Mouse (Mus musculus): ENCODE data around the gene 9330161L09Rik. TPM values are rescaled to one million over a fixed set of nuclear protein-coding genes. Genes with fewer than 3 reads are reported as not detected.

9330161L09Rik gene
- polyA plus RNA-seq, 1 experiment from 2014 or later = 0.56 TPM

- 84% methylated on average over 3 of the region's 3 CpGs for WGBS
- no peaks in the 10 kb centered on the region for H3K36me3 ChIP-seq
- H3K27ac ChIP-seq = no peak overlapping the region
- no peaks in the 10 kb centered on the region for H3K27me3 ChIP-seq
- no peak for ATAC-seq (ENCODE audit: insufficient number of reproducible peaks, insufficient read depth, low FRiP score, low TSS enrichment, low read depth)
- no peak overlapping the region for H3K9ac ChIP-seq (replicated peaks)
- H3K4me1 ChIP-seq (replicated peaks) = 0 out of 2 replicates have a peak, but pooled peaks cover 3% of the 10 kb centered on the region
- no peaks in the 10 kb centered on the region for H3K9me3 ChIP-seq
- no peak overlapping the region for H3K4me3 ChIP-seq (replicated peaks)
- H3K4me2 ChIP-seq = no peak overlapping the region
Observed at GRCm38 (mm10) chr12:103362336-103362735, 45.3 kb downstream of the 9330161L09Rik start.

GRCm38 (mm10) chr12:103361539-103362307 is 45.9 kb downstream of the 9330161L09Rik start:
- no peak overlapping the region for H3K9ac ChIP-seq (replicated peaks)
- no peak overlapping the region for H3K4me3 ChIP-seq (replicated peaks)
- H3K27ac ChIP-seq = no peak overlapping the region
- 0 out of 2 replicates have a peak, but pooled peaks cover 3% of the 10 kb centered on the region for H3K4me1 ChIP-seq (replicated peaks)
- H3K9me3 ChIP-seq = no peaks in the 10 kb centered on the region
- no peaks in the 10 kb centered on the region for H3K27me3 ChIP-seq
- H3K4me2 ChIP-seq = no peak overlapping the region
- ATAC-seq (ENCODE audit: insufficient number of reproducible peaks, insufficient read depth, low FRiP score, low TSS enrichment, low read depth) = no peak
- WGBS = 87% methylated on average over 17 of the region's 17 CpGs
- no peaks in the 10 kb centered on the region for H3K36me3 ChIP-seq

GRCm38 (mm10) chr12:103360812-103361211 is 46.8 kb downstream of the 9330161L09Rik start:
- Histone ChIP-seq H3K27ac (no peak overlapping the region), H3K9me3 (no peaks in the 10 kb centered on the region), H3K4me1 (replicated peaks) (0 out of 2 replicates have a peak, but pooled peaks cover 3% of the 10 kb centered on the region), H3K36me3 (no peaks in the 10 kb centered on the region), H3K27me3 (no peaks in the 10 kb centered on the region), H3K4me2 (no peak overlapping the region), H3K9ac (replicated peaks) (no peak overlapping the region), H3K4me3 (replicated peaks) (no peak overlapping the region)
- WGBS = 76% methylated on average over 8 of the region's 8 CpGs
- no peak for ATAC-seq (ENCODE audit: insufficient number of reproducible peaks, insufficient read depth, low FRiP score, low TSS enrichment, low read depth)

GRCm38 (mm10) chr12:103358951-103359801 is 48.4 kb downstream of the 9330161L09Rik start:
- no peak overlapping the region for H3K4me3 ChIP-seq (replicated peaks)
- H3K27ac ChIP-seq = no peak overlapping the region
- no peaks in the 10 kb centered on the region for H3K9me3 ChIP-seq
- H3K4me1 ChIP-seq (replicated peaks) = 0 out of 2 replicates have a peak, but pooled peaks cover 3% of the 10 kb centered on the region
- 47% methylated on average over 4 of the region's 4 CpGs for WGBS
- ATAC-seq (ENCODE audit: insufficient number of reproducible peaks, insufficient read depth, low FRiP score, low TSS enrichment, low read depth) = peak; percentile 65
- 0 out of 2 replicates have a peak overlapping the region, but pooled peaks have one; percentile 8 for H3K9ac ChIP-seq (replicated peaks)
- H3K36me3 ChIP-seq = no peaks in the 10 kb centered on the region
- H3K27me3 ChIP-seq = no peaks in the 10 kb centered on the region
- no peak overlapping the region for H3K4me2 ChIP-seq

- Histone ChIP-seq H3K9ac (replicated peaks) (no peak overlapping the region), H3K9me3 (no peaks in the 10 kb centered on the region), H3K36me3 (no peaks in the 10 kb centered on the region), H3K4me3 (replicated peaks) (no peak overlapping the region), H3K4me2 (no peak overlapping the region), H3K27ac (no peak overlapping the region), H3K4me1 (replicated peaks) (peaks cover 6% of the 10 kb centered on the region; the same call in 1 of the 2 replicates), H3K27me3 (no peaks in the 10 kb centered on the region)
- 88% methylated on average over 8 of the region's 8 CpGs for WGBS
- ATAC-seq (ENCODE audit: insufficient number of reproducible peaks, insufficient read depth, low FRiP score, low TSS enrichment, low read depth) = no peak
Observed at GRCm38 (mm10) chr12:103358216-103358615, 49.4 kb downstream of the 9330161L09Rik start.

Other genes starting within 250 kb of the 9330161L09Rik start
- not detected in 2 replicates for gene Prima1, start 165.7 kb downstream of the 9330161L09Rik start, polyA plus RNA-seq (2016; fragmentation: Nextera tagmentation; extraction: Ambion mirVana)
- gene Fam181a, start 96.8 kb downstream of the 9330161L09Rik start, polyA plus RNA-seq (2016; fragmentation: Nextera tagmentation; extraction: Ambion mirVana) = 0.23 TPM in 1 of 2 replicates, not detected in the other
- gene Asb2, start 51.8 kb downstream of the 9330161L09Rik start, polyA plus RNA-seq (2016; fragmentation: Nextera tagmentation; extraction: Ambion mirVana) = 2.8 and 2.9 TPM in 2 replicates
- 11.1 and 12.0 TPM in 2 replicates for gene Otub2, start 19.1 kb downstream of the 9330161L09Rik start, polyA plus RNA-seq (2016; fragmentation: Nextera tagmentation; extraction: Ambion mirVana)
- 94.7 and 114 TPM in 2 replicates for gene Ddx24, start 18.0 kb upstream of the 9330161L09Rik start, polyA plus RNA-seq (2016; fragmentation: Nextera tagmentation; extraction: Ambion mirVana)
- gene Ifi27, start 26.4 kb upstream of the 9330161L09Rik start, polyA plus RNA-seq (2016; fragmentation: Nextera tagmentation; extraction: Ambion mirVana) = 2.9 and 3.2 TPM in 2 replicates
- 1.2 and 2.7 TPM in 2 replicates for gene Ifi27l2a, start 35.9 kb upstream of the 9330161L09Rik start, polyA plus RNA-seq (2016; fragmentation: Nextera tagmentation; extraction: Ambion mirVana)
- gene Ifi27l2b, start 49.4 kb upstream of the 9330161L09Rik start, polyA plus RNA-seq (2016; fragmentation: Nextera tagmentation; extraction: Ambion mirVana) = not detected in 2 replicates
- gene Ppp4r4, start 124.5 kb upstream of the 9330161L09Rik start, polyA plus RNA-seq (2016; fragmentation: Nextera tagmentation; extraction: Ambion mirVana) = 1.9 and 2.1 TPM in 2 replicates
- 0.05 TPM in 1 of 2 replicates, not detected in the other for gene Serpina10, start 223.6 kb upstream of the 9330161L09Rik start, polyA plus RNA-seq (2016; fragmentation: Nextera tagmentation; extraction: Ambion mirVana)
- gene Serpina6, start 249.4 kb upstream of the 9330161L09Rik start, polyA plus RNA-seq (2016; fragmentation: Nextera tagmentation; extraction: Ambion mirVana) = 0.63 and 0.64 TPM in 2 replicates

All from limb, embryonic 12.5 days (tissue).